Comparison of ENCODE assay signal across 12 mouse cellular contexts in the genomic region with DNA sequence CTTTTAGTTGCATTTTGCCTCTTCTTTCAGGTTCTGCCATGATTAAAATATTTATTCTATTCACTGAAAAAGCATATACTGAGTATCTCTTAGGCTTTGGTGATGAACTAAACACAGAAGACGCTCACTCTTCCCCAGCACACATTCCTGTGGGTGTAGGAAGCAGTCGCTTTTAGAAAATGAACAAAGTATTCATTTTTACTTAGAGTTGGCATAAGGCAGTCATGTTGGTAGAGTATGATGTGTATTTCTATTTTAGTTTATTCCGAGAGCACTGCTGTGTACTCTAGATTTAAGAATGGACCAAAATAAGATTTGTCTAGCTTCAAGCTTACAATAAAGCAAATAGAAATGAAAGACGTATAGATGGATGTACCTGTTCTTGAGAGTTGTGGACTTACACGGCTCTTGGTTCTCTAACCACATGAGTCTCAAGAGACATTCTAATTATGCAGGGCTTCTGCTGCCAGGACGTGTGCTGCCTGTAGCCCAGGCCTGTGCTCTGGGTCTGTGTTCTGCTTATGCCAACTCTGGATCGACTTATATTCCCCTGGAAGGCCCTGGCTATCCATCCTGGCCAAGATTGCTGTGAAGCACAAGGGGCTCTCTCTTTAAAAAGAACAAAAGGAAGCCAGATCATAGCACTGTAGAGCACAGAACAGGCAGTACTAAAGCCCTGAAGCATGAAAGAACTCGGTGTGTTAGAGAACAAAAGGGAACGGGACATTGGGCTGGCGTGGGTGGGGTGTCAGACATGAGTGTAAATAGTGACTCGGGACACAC.
DNase-seq lines count a peak whose midpoint lies in the region; ATAC-seq and TF ChIP-seq lines count a peak whose summit lies in the region.
"Had no signal": no experiment of that assay in that cellular context is flagged by ENCODE, and none has a peak within 500 bp of the region (broad histone marks: within the 10 kb centered on the region; RNA-seq: fewer than 3 reads in every experiment).

No protein-coding gene starts in this region.

- H3K27me3 ChIP-seq in hindbrain, postnatal 0 days (ENCODE audit: insufficient read depth, low read length) = no peaks in the 10 kb centered on the region
- H3K27me3 ChIP-seq in hindbrain, embryonic 11.5 days (ENCODE audit: control insufficient read depth, insufficient read depth, low read length) = no peaks in the 10 kb centered on the region
- H3K27me3 ChIP-seq: limb, embryonic 12.5 days; stomach, embryonic 15.5 days had no signal

- H3K4me2 ChIP-seq in hindbrain, postnatal 0 days (ENCODE audit: low read depth, low read length) = no peak overlapping the region
- H3K4me2 ChIP-seq in hindbrain, embryonic 11.5 days (replicated peaks; ENCODE audit: low read depth, low read length) = no peak overlapping the region
- H3K4me2 ChIP-seq: limb, embryonic 12.5 days; stomach, embryonic 15.5 days had no signal

- H3K27ac ChIP-seq in hindbrain, postnatal 0 days = peak overlapping the region; percentile 41; the same call in 1 of the 2 replicates
- no peak overlapping the region for H3K27ac ChIP-seq in hindbrain, embryonic 11.5 days (ENCODE audit: low read depth, low read length)
- H3K27ac ChIP-seq: heart, embryonic 10.5 days; limb, embryonic 12.5 days; stomach, embryonic 15.5 days had no signal

- 43% methylated on average over 11 of the region's 11 CpGs for WGBS in hindbrain, postnatal 0 days
- 55% methylated on average over 11 of the region's 11 CpGs for WGBS in hindbrain, embryonic 11.5 days

- no peaks in the 10 kb centered on the region for H3K36me3 ChIP-seq in hindbrain, postnatal 0 days (ENCODE audit: insufficient read depth, low read length)
- H3K36me3 ChIP-seq in hindbrain, embryonic 11.5 days (ENCODE audit: control insufficient read depth, insufficient read depth, low read length) = no peaks in the 10 kb centered on the region
- H3K36me3 ChIP-seq: heart, embryonic 10.5 days; limb, embryonic 12.5 days; stomach, embryonic 15.5 days had no signal

- no peak for TF ChIP-seq CTCF in hindbrain, postnatal 0 days (IDR thresholded peaks at IDR 0.05; ENCODE audit: low read depth)

- H3K9me3 ChIP-seq in hindbrain, postnatal 0 days (ENCODE audit: low read length) = no peaks in the 10 kb centered on the region
- no peaks in the 10 kb centered on the region for H3K9me3 ChIP-seq in hindbrain, embryonic 11.5 days (ENCODE audit: control insufficient read depth, low read length)
- H3K9me3 ChIP-seq: heart, embryonic 10.5 days; limb, embryonic 12.5 days; stomach, embryonic 15.5 days had no signal

- H3K4me3 ChIP-seq in hindbrain, postnatal 0 days (ENCODE audit: low read length) = no peak overlapping the region
- no peak overlapping the region for H3K4me3 ChIP-seq in hindbrain, embryonic 11.5 days (ENCODE audit: low read depth, low read length)
- H3K4me3 ChIP-seq: heart, embryonic 10.5 days; limb, embryonic 12.5 days; stomach, embryonic 15.5 days had no signal

- ATAC-seq in hindbrain, postnatal 0 days = peak; percentile 93
- no peak for ATAC-seq in hindbrain, embryonic 11.5 days (ENCODE audit: low FRiP score)
- no peak for ATAC-seq in erythroblast, adult 5-6 weeks (replicated peaks; ENCODE audit: low FRiP score, poor library complexity, severe bottlenecking)

- DNase-seq in cerebellum, adult 11-12 months = peak; percentile 12
- no peak for DNase-seq in cerebellum, postnatal 4 days (ENCODE audit: low spot score in 2 of 2)
- peak; percentile 58 for DNase-seq in hindbrain, postnatal 0 days (ENCODE audit: low spot score)
- DNase-seq in hindbrain, embryonic 11.5 days (ENCODE audit: low spot score) = no peak
- peak; percentile 52 to 54 for DNase-seq in spleen, adult 18-20 months
- no peak for DNase-seq in spleen, adult 12 weeks (ENCODE audit: low spot score)
- DNase-seq in gastrocnemius, adult 8-10 months (ENCODE audit: low spot score in 2 of 2) = no peak
- DNase-seq: kidney, postnatal 14 days had no signal

- H3K9ac ChIP-seq in hindbrain, postnatal 0 days (replicated peaks; ENCODE audit: low read length) = no peak overlapping the region
- no peak overlapping the region for H3K9ac ChIP-seq in hindbrain, embryonic 11.5 days (ENCODE audit: low read depth, low read length)
- H3K9ac ChIP-seq: limb, embryonic 12.5 days; stomach, embryonic 15.5 days had no signal

- peaks cover 4% of the 10 kb centered on the region; the same call in 1 of the 2 replicates for H3K4me1 ChIP-seq in hindbrain, postnatal 0 days (ENCODE audit: insufficient read depth, low read length)
- no peaks in the 10 kb centered on the region for H3K4me1 ChIP-seq in hindbrain, embryonic 11.5 days (replicated peaks; ENCODE audit: control insufficient read depth, insufficient read depth, low read length)
- H3K4me1 ChIP-seq: limb, embryonic 12.5 days; stomach, embryonic 15.5 days had no signal

Comparison
In these comparisons a context has a peak if more than half of its experiments do, and no peak if none do; other contexts are left out.
1. DNase-seq: peak in cerebellum, adult 11-12 months (single experiment), hindbrain, postnatal 0 days (single experiment) and spleen, adult 18-20 months (2 of 2); none in cerebellum, postnatal 4 days (0 of 2), hindbrain, embryonic 11.5 days (single experiment), spleen, adult 12 weeks (single experiment) and gastrocnemius, adult 8-10 months (0 of 2).